Mouse (Mus musculus): ENCODE results near the gene Gm13212.
"Not testable (repeated sequence)": the region's sequence is repeated elsewhere in the genome, so short reads cannot be mapped to it uniquely, and the experiment has no call there.

The Gm13212 gene

GRCm38 (mm10) chr4:145585078-145585477 lies at the start of gene Gm13212:
Gm13212 (plus strand) TSS chr4:145585166.
- not testable (repeated sequence) for DNase-seq (ENCODE audit: low spot score in 2 of 2)

- DNase-seq (ENCODE audit: low spot score in 2 of 2), result not testable (repeated sequence)
These were observed 41.1 kb upstream of the Gm13212 start for GRCm38 (mm10) chr4:145543861-145544260.

- not testable (repeated sequence) for DNase-seq (ENCODE audit: low spot score in 2 of 2)
These were observed 39.9 kb upstream of the Gm13212 start for GRCm38 (mm10) chr4:145545106-145545505.

GRCm38 (mm10) chr4:145545734-145546349 lies 39.1 kb upstream of the Gm13212 start:
- not testable (repeated sequence) for DNase-seq (ENCODE audit: low spot score in 2 of 2)

DNA sequence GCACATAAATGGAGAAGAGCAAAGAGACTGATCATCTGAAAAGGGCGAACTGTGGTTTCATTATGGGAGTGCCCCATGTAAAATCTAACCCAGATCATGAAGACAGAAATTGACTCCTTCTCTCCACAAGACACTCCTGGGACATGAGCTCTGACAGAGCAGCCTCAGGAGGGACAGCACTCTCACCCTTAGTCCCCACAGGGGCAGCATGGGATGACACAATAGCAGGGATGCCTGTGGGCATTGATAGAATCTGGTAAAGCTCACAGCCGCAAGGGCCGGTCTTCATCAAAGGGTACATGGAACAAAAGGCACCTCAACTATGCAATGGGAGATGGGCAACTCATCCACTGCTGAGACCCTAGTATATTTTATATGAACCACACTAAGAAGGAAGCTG lies 38.5 kb upstream of the Gm13212 start:
- not testable (repeated sequence) for DNase-seq (ENCODE audit: low spot score in 2 of 2)

DNA sequence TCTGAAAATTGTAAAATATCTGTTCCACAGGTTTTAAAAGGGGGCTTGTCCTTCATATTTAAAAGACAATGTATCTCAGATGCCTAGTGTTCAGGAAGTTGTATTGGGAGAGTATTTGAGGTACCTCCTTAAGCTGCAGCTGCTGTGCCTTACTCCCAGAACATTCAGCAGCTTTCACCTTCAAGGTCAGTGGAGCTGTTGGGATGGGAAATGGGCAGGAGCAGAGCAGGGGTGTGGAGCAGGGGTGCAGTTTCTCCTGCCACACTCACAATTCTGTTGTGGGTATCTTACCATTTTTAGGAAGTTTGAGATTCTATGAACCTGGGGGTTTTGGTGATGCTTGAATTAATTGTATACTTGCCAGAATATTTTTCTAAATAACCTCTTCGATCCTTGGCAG lies 28.3 kb upstream of the Gm13212 start:
- no peak for DNase-seq (ENCODE audit: low spot score in 2 of 2)

DNA sequence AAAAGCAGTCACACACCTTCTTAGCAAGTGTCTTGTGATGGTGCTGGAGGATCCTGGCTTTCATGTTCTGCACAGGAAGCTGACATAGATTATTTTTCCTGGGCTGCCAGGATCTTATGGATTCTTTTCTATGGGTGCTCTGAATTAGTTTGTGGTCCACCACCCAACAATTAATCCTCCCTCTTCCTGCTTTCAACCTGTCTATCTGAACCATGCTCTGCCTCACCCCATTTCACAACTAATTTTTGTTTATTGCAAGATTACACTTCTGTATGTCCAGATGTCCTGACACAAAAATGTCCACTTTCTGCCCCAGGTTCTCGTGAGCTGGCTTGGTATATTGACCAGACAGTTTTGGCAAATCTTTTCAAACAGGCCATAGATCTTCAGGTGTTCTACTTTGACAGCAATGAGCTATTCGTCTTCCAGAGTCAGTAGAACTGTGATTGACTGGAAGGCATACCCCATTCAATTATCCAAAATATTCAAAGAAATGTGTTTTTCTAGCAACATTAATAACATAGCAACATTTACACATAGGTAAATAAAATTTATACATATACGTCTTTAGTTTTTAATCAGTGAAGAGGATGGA lies 25.4 kb upstream of the Gm13212 start:
- no peak for DNase-seq (ENCODE audit: low spot score in 2 of 2)

DNA sequence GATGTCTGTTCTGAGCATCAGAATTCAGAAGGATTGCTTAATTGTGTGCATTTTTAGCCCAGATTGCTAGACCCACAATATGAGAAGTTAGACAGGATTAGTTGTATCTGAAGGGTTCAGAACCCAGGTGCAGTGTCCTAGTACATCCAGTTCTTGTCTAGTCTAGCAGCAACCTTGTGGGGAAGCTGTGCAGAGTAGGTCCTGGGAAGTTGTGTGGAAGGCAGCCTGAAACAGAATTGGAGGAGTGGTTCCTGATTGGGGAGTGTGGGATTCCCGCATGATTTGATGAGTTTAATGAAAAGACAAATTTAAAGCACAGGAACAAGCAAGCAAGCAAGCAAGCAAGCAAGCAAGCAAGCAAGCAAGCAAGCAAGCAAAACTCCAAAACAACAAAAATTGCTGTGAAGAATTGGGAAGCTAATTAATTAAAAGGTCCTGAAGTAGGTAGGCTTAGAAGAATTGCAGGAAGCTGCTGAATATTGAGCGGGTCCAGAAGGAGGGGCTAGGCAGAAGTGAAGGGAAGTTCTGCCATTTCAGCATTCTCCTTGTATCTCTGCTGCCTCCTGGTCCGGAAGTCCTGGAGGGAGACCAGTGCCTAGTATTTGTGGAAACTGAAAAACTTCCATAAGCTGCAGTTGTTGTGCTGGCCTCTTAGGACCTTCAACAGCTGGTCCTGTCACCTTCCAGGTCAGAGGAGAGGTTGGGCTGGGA lies 20.7 kb upstream of the Gm13212 start:
- no peak for DNase-seq (ENCODE audit: low spot score in 2 of 2)

DNA sequence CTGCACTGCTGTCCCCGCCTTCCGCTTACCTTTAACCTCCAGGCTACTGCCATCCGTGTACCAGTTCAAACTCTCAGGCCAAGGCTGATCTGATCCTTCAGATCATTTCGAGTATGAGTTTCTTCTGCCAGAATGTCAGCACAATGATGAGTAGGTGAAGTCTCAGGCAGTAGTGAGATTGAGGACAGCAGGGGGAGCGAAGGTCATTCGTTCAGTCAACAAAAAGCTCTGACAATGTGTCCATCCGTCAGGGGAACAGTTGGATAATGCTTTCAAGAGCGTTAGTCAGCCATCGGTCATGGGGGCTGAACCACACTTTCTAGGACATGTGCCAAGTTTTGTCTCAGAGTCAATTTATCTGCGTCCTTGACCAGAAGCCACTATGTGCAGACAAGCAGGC lies 14.5 kb upstream of the Gm13212 start:
- DNase-seq (ENCODE audit: low spot score in 2 of 2), result not testable (repeated sequence)

DNA sequence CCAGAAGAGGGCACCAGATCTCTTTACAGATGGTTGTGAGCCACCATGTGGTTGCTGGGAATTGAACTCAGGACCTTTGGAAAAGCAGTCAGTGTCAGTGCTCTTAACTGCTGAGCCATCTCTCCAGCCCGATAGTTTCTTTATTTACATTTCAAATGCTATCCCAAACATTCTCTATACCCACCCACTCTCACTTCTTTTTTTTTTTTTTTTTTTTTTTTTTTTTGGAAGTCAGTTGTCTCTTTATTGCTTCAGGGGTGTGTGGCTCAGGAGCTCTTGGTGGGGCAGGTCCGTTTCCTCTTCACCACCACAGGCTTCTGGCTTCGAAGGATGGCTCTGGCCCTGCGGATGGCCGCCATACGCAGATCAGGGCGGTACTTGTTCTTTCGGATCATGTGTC lies 8.3 kb upstream of the Gm13212 start:
- not testable (repeated sequence) for DNase-seq (ENCODE audit: low spot score in 2 of 2)

DNA sequence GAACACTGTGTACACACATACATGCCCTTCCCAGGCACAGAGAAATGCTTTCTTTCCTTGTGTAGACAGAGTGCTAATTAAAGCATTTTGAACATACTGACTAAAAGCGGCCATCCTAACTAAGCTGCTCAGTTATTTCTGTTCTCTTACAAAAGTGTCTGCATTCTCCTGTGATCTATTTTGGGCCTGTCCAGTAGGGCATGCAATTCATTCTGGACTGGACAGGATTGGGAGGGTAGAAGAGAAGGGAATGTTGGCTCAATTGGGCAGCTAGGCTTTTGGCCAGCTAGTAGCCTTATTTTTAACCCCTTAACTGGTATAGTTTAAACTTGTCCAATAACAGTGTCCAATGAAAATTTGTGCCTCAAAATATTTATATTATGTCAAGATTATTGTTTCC lies 4.6 kb upstream of the Gm13212 start:
- not testable (repeated sequence) for DNase-seq (ENCODE audit: low spot score in 2 of 2)

- DNase-seq (ENCODE audit: low spot score in 2 of 2), result not testable (repeated sequence)
These were observed 1.1 kb downstream of the Gm13212 start for GRCm38 (mm10) chr4:145586046-145586445.

GRCm38 (mm10) chr4:145594183-145594582 lies 9.2 kb downstream of the Gm13212 start:
- not testable (repeated sequence) for DNase-seq (ENCODE audit: low spot score in 2 of 2)

DNA sequence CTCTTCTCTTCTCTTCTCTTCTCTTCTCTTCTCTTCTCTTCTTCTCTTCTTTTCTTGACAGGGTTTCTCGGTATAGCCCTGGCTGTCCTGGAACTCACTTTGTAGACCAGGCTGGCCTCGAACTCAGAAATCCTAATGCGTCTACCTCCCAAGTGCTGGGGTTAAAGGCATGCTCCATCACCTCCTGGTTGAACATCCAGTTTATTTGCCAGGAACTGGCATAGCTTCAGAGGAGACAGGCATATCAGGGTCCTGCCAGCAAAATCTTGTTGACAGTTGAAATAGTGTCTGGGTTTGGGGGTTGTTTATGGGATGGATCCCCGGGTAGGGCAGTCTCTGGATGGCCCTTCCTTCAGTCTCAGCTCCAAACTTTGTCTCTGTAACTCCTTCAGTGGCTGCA lies 9.8 kb downstream of the Gm13212 start:
- DNase-seq (ENCODE audit: low spot score in 2 of 2), result not testable (repeated sequence)

DNA sequence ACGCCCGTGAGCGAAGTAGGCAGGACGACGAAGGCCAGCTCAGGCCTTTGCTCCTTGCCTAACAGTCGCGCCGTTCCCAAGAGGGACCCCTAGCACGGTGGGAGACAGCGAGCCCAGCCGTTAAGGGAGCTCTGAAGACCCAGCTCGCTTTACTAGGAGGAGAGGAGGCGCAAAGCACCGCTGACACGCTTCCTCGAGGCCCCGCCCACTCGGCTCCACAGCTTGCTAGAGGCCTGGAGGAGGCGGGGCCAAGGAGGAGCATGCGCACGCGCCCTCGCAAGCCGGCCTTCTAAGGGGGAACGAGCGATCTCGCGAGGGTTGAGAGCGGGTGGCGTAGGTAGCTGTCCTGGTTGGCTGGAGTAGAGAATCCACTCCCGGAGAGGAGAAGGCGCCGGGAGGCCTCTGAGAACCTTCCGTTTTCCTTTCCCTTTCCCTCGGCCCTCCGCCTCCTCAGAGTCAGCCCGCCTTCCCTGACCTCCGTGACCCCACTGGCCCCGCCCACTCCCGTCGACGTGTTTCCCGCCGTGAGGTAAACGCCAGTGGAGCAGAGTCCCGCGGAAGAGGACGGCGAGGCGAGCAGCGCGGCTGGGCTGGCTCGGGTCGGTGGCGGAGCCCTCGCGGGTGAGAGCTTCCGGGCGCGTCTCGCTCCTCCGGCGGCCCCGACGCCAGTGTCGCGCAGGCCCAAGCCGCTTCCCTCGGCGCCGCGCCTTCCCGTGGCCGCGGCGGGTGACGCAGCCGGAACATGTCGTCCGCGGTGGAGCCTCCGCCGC lies 55.6 kb downstream of the Gm13212 start:
- not testable (repeated sequence) for DNase-seq (ENCODE audit: low spot score in 2 of 2)

DNA sequence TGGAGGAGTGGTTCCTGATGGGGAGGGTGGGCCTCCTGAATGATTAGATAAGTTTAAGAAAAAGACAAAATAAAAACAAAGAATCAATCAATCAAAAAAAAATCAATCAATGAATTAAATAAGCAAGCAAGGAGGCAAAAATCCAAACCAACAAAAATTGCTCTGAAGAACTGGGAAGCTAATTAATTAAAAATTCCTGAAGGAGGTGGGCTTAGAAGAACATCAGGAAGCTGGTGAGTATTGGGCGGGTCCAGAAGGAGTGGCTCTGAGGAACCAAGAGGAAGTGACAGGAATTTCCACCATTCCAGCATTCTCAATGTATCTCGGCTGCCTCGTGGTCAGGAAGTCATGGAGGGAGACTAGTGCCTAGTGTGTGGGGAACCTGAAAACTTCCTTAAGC lies 85.4 kb downstream of the Gm13212 start, which contains the start of gene Zfp980:
Zfp980 (plus strand) TSS at position 301 of the 400 bp plus-strand sequence.
- DNase-seq (ENCODE audit: low spot score in 2 of 2), result not testable (repeated sequence)

DNA sequence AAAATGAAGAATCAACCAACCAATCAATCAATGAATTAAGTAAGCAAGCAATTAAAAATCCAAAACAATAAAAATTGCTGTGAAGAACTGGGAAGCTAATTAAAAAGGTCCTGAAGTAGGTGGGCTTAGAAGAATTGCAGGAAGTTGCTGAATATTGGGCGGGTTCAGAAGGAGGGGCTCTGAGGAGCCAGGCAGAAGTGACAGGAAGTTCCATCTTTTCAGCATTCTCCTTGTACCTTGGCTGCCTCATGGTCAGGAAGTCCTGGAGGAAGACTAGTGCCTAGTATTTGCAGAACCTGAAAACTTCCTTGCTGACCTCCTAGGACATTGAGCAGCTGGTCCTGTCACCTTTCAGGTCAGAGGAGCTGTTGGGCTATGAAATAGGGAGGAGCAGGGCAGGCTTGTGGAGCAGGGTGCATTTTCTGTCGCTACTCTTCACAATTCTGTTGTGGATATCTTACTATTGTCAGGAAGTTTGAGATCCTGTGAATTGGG lies 89.4 kb downstream of the Gm13212 start:
- DNase-seq (ENCODE audit: low spot score in 2 of 2), result not testable (repeated sequence)
